Comparison of ENCODE assay signal across 7 mouse cellular contexts in the genomic region with DNA sequence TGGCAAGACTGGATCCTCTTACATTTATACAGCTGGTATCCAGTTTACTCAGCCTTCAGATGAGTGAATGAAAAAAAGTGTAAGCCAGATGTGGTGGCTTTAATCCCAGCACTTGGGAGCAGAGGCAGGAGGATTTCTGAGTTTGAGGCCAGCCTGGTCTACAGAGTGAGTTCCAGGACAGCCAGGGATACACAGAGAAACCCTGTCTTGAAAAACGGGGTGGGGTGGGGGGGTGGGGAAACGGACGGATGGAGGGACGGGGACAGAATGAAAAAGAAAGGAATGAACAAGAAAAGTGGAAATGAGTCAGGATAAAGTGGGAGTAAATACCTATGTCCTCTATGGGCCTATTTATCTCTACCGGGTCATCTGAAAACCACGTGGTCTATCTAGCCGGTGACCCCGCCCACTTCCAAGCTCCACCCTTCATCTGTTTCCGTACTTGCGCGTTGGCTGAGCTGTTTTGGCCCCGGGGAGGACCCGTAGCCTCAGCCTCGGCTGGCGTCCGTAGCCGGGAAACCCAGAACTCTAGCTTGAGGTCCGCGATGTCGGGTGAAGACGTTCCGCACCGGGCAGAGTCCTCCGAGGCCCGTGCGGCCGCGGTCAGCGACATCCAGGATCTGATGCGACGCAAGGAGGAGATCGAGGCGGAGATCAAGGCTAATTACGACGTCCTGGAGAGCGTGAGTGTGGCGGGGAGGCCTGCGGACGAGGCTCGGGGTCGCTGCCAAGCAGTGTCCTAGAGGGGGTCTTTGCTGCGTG. TPM values are rescaled to one million over a fixed set of nuclear protein-coding genes. Genes with fewer than 3 reads are reported as not detected.
DNase-seq lines count a peak whose midpoint lies in the region; ATAC-seq lines count a peak whose summit lies in the region.

No protein-coding gene starts in this region.

- H3K4me3 ChIP-seq in embryonic facial prominence, embryonic 11.5 days (ENCODE audit: low read depth, low read length), result peak overlapping the region; percentile 81
- peak overlapping the region; percentile 69 for H3K4me3 ChIP-seq in limb, embryonic 10.5 days
- peak overlapping the region; percentile 88 for H3K4me3 ChIP-seq in midbrain, embryonic 13.5 days (replicated peaks)

- no peak overlapping the region for H3K27ac ChIP-seq in embryonic facial prominence, embryonic 11.5 days (replicated peaks; ENCODE audit: low read depth, low read length)
- H3K27ac ChIP-seq in limb, embryonic 10.5 days, result peak overlapping the region; percentile 86
- peak overlapping the region; percentile 44; the same call in 1 of the 2 replicates for H3K27ac ChIP-seq in midbrain, embryonic 13.5 days

- H3K36me3 ChIP-seq in embryonic facial prominence, embryonic 11.5 days (replicated peaks; ENCODE audit: control insufficient read depth, insufficient read depth, low read depth, low read length), result no peaks in the 10 kb centered on the region
- H3K36me3 ChIP-seq in limb, embryonic 10.5 days, result peaks cover 18% of the 10 kb centered on the region
- no peaks in the 10 kb centered on the region for H3K36me3 ChIP-seq in midbrain, embryonic 13.5 days

- WGBS in embryonic facial prominence, embryonic 11.5 days, result 3% methylated on average over 42 of the region's 42 CpGs
- WGBS in limb, embryonic 10.5 days, result 2% methylated on average over 42 of the region's 42 CpGs
- WGBS in midbrain, embryonic 13.5 days, result 1% methylated on average over 42 of the region's 42 CpGs

- ATAC-seq in embryonic facial prominence, embryonic 11.5 days (replicated peaks; ENCODE audit: insufficient number of reproducible peaks, low FRiP score, low TSS enrichment, low read depth), result peak; percentile 77
- peak; percentile 96 for ATAC-seq in granulocyte monocyte progenitor cell, adult 5-6 weeks (replicated peaks; ENCODE audit: poor library complexity, severe bottlenecking)
- ATAC-seq in midbrain, embryonic 13.5 days, result peak; percentile 90

- peak overlapping the region; percentile 66 for H3K4me2 ChIP-seq in embryonic facial prominence, embryonic 11.5 days (ENCODE audit: low read depth, low read length)
- peak overlapping the region; percentile 76 for H3K4me2 ChIP-seq in midbrain, embryonic 13.5 days (replicated peaks)

- peak; percentile 98 for DNase-seq in adrenal gland, postnatal 14 days
- peak; percentile 95 for DNase-seq in embryonic facial prominence, embryonic 11.5 days (ENCODE audit: low spot score)
- peak; percentile 95 for DNase-seq in kidney, adult 11 months
- peak; percentile 94 for DNase-seq in limb, embryonic 10.5 days (ENCODE audit: low spot score)
- peak; percentile 89 for DNase-seq in spleen, adult 12 weeks (ENCODE audit: low spot score)

- no peaks in the 10 kb centered on the region for H3K9me3 ChIP-seq in embryonic facial prominence, embryonic 11.5 days (replicated peaks; ENCODE audit: control insufficient read depth, low read length)
- H3K9me3 ChIP-seq in limb, embryonic 10.5 days (replicated peaks), result no peaks in the 10 kb centered on the region
- H3K9me3 ChIP-seq in midbrain, embryonic 13.5 days, result no peaks in the 10 kb centered on the region

- H3K9ac ChIP-seq in embryonic facial prominence, embryonic 11.5 days (replicated peaks; ENCODE audit: low read length), result peak overlapping the region; percentile 86
- H3K9ac ChIP-seq in midbrain, embryonic 13.5 days (replicated peaks), result peak overlapping the region; percentile 89

- H3K4me1 ChIP-seq in embryonic facial prominence, embryonic 11.5 days (ENCODE audit: control insufficient read depth, insufficient read depth, low read length), result no peaks in the 10 kb centered on the region
- peaks cover 15% of the 10 kb centered on the region for H3K4me1 ChIP-seq in limb, embryonic 10.5 days
- peaks cover 11% of the 10 kb centered on the region for H3K4me1 ChIP-seq in midbrain, embryonic 13.5 days (replicated peaks)

- no peaks in the 10 kb centered on the region for H3K27me3 ChIP-seq in embryonic facial prominence, embryonic 11.5 days (ENCODE audit: control insufficient read depth, insufficient read depth, low read length)
- no peaks in the 10 kb centered on the region for H3K27me3 ChIP-seq in limb, embryonic 10.5 days (ENCODE audit: low read depth, poor library complexity, severe bottlenecking)
- no peaks in the 10 kb centered on the region for H3K27me3 ChIP-seq in midbrain, embryonic 13.5 days

RNA-seq across cellular contexts. Expression of gene Wdr66, which starts 24.0 kb away (rescaled TPM):
- total RNA-seq in adrenal gland, postnatal 14 days (2021), result 0.74 and 0.86 TPM in 2 replicates
- 6.8 and 9.5 TPM in 2 replicates for polyA plus RNA-seq in embryonic facial prominence, embryonic 11.5 days (2014; fragmentation: Nextera tagmentation; extraction: Ambion mirVana)
- 0.99 TPM in 1 of 2 replicates, not detected in the other for total RNA-seq in granulocyte monocyte progenitor cell, adult 5-6 weeks (2014; fragmentation: Nextera tagmentation)
- not detected in 2 replicates for total RNA-seq in granulocyte monocyte progenitor cell, adult 5-6 weeks (2017)
- polyA plus RNA-seq in limb, embryonic 10.5 days (2016; fragmentation: Nextera tagmentation; extraction: Ambion mirVana), result 0.16 and 0.20 TPM in 2 replicates
- 0.93 and 1.2 TPM in 2 replicates for polyA plus RNA-seq in midbrain, embryonic 13.5 days (2015; fragmentation: Nextera tagmentation; extraction: Ambion mirVana)

RNA-seq across cellular contexts. Expression of gene Hpd, which starts 45.4 kb away (rescaled TPM):
- 9.9 and 203 TPM in 2 replicates for total RNA-seq in adrenal gland, postnatal 14 days (2021)
- polyA plus RNA-seq in embryonic facial prominence, embryonic 11.5 days (2014; fragmentation: Nextera tagmentation; extraction: Ambion mirVana), result not detected in 2 replicates
- not detected in 2 replicates for total RNA-seq in granulocyte monocyte progenitor cell, adult 5-6 weeks (2014; fragmentation: Nextera tagmentation)
- total RNA-seq in granulocyte monocyte progenitor cell, adult 5-6 weeks (2017), result not detected in 2 replicates
- not detected in 2 replicates for polyA plus RNA-seq in limb, embryonic 10.5 days (2016; fragmentation: Nextera tagmentation; extraction: Ambion mirVana)
- not detected in 2 replicates for polyA plus RNA-seq in midbrain, embryonic 13.5 days (2015; fragmentation: Nextera tagmentation; extraction: Ambion mirVana)

RNA-seq across cellular contexts. Expression of gene Psmd9, which starts 58.7 kb away (rescaled TPM):
- total RNA-seq in adrenal gland, postnatal 14 days (2021), result 25.6 and 28.6 TPM in 2 replicates
- polyA plus RNA-seq in embryonic facial prominence, embryonic 11.5 days (2014; fragmentation: Nextera tagmentation; extraction: Ambion mirVana), result 74.0 and 75.3 TPM in 2 replicates
- total RNA-seq in granulocyte monocyte progenitor cell, adult 5-6 weeks (2014; fragmentation: Nextera tagmentation), result 26.5 and 45.9 TPM in 2 replicates
- 15.5 and 25.2 TPM in 2 replicates for total RNA-seq in granulocyte monocyte progenitor cell, adult 5-6 weeks (2017)
- 90.1 and 92.0 TPM in 2 replicates for polyA plus RNA-seq in limb, embryonic 10.5 days (2016; fragmentation: Nextera tagmentation; extraction: Ambion mirVana)
- polyA plus RNA-seq in midbrain, embryonic 13.5 days (2015; fragmentation: Nextera tagmentation; extraction: Ambion mirVana), result 72.2 and 74.0 TPM in 2 replicates
